Mouse (Mus musculus) Patski (cell line): Measurements from ENCODE around the gene Nhlrc3. TPM values are rescaled to one million over a fixed set of nuclear protein-coding genes. Genes with fewer than 3 reads are reported as not detected.
A peak's percentile ranks its signal among the peaks of the same experiment; 100 is the strongest.

Experiments
- ATAC-seq: fragments of 100-300 bp; one replicate; pipeline ENCODE4 v1.8.0; 2021
- CTCF ChIA-PET: fragments of 350-600 bp; sonication (Branson Sonifier 250); formaldehyde crosslinking; loops from one replicate; lab custom pipeline; 2022; ENCODE audit warnings: inconsistent platforms; lab: Charles Lee
- POLR2A ChIA-PET: fragments of 350-600 bp; sonication (Branson Sonifier 250); formaldehyde crosslinking; loops from one replicate; lab custom pipeline; 2022; ENCODE audit warnings: antibody characterized with exemption, inconsistent platforms; lab: Charles Lee
- DNase-seq: peaks from one replicate; pipeline ENCODE4 v3.0.0-alpha.2; 2011; ENCODE audit warnings: low read depth, low spot score
- H3K27me3 ChIP-seq: fragments of 371-371 bp; one replicate; pipeline ENCODE4 v1.5.1; 2021
- CTCF ChIP-seq: fragments of 100-300 bp; IDR thresholded peaks from one replicate; pipeline ENCODE4 v1.5.1; 2021
- in situ Hi-C: fragments of 300-500 bp; cut with MboI; formaldehyde crosslinking; loops from 3 replicates; pipeline ENCODE4 v1.11.1; 2018; ENCODE audit warnings: low pct_unique_long_range_greater_than_20kb, mixed read lengths
- polyA plus RNA-seq: library from polyadenylated mRNA; unstranded; gene quantifications from one replicate; pipeline ENCODE4 v1.2.3, GENCODE M21; 2021

Nhlrc3 gene
- polyA plus RNA-seq, 1 experiment from 2014 or later = 21.0 TPM

GRCm38 (mm10) chr3:53460106-53460505, 3.0 kb downstream of the Nhlrc3 start:
- H3K27me3 ChIP-seq = no peaks in the 10 kb centered on the region
- DNase-seq (no peak), ATAC-seq (no peak)
- in situ Hi-C loops = no loop called here
- CTCF ChIA-PET = interaction anchor here (2.1 kb wide), 1 partner anchor 11 kb away, joined by 14 read pairs; no protein-coding TSS in a partner anchor
- POLR2A ChIA-PET = no interaction called here
- TF ChIP-seq CTCF = no peak

- ATAC-seq = no peak
- no peak for TF ChIP-seq CTCF
- POLR2A ChIA-PET = interaction anchor here (1.1 kb wide), 1 partner anchor 12 kb away, joined by 3 read pairs; no protein-coding TSS in a partner anchor
- in situ Hi-C loops = no loop called here
- no peak for DNase-seq
- CTCF ChIA-PET = interaction anchor here (1.1 to 1.3 kb wide), 2 partner anchors 9 to 425 kb away, joined by 3 to 8 read pairs; no protein-coding TSS in a partner anchor
- H3K27me3 ChIP-seq = no peaks in the 10 kb centered on the region
Measured at GRCm38 (mm10) chr3:53457750-53458149, 5.4 kb downstream of the Nhlrc3 start.

- in situ Hi-C loops = no loop called here
- no peak for TF ChIP-seq CTCF
- DNase-seq (no peak), ATAC-seq (no peak)
- CTCF ChIA-PET = interaction anchor here (1.5 kb wide), 1 partner anchor 426 kb away, joined by 3 read pairs; no protein-coding TSS in a partner anchor
- H3K27me3 ChIP-seq = no peaks in the 10 kb centered on the region
- POLR2A ChIA-PET = no interaction called here
Measured at GRCm38 (mm10) chr3:53454984-53455383, 8.1 kb downstream of the Nhlrc3 start.

GRCm38 (mm10) chr3:53454561-53454960, 8.6 kb downstream of the Nhlrc3 start:
- no peak for TF ChIP-seq CTCF
- in situ Hi-C loops = no loop called here
- POLR2A ChIA-PET = no interaction called here
- ATAC-seq = no peak
- H3K27me3 ChIP-seq = no peaks in the 10 kb centered on the region
- CTCF ChIA-PET = interaction anchor here (1.5 kb wide), 1 partner anchor 425 kb away, joined by 3 read pairs; no protein-coding TSS in a partner anchor
- DNase-seq = no peak

GRCm38 (mm10) chr3:53454005-53454404, 9.1 kb downstream of the Nhlrc3 start:
- ATAC-seq = no peak
- CTCF ChIA-PET = interaction anchor here (1.5 kb wide), 1 partner anchor 425 kb away, joined by 3 read pairs; no protein-coding TSS in a partner anchor
- H3K27me3 ChIP-seq = no peaks in the 10 kb centered on the region
- no peak for TF ChIP-seq CTCF
- POLR2A ChIA-PET = no interaction called here
- DNase-seq = no peak
- in situ Hi-C loops = no loop called here

GRCm38 (mm10) chr3:53453346-53453745, 9.8 kb downstream of the Nhlrc3 start:
- DNase-seq (no peak), ATAC-seq (no peak)
- ChIA-PET POLR2A (no interaction called here), CTCF (interaction anchor here (1.5 kb wide), 1 partner anchor 424 kb away, joined by 3 read pairs; no protein-coding TSS in a partner anchor)
- in situ Hi-C loops = no loop called here
- no peaks in the 10 kb centered on the region for H3K27me3 ChIP-seq
- TF ChIP-seq CTCF = no peak

GRCm38 (mm10) chr3:53452351-53452750, 10.8 kb downstream of the Nhlrc3 start:
- ChIA-PET CTCF (interaction anchor here (0.8 kb wide), 1 partner anchor 423 kb away, joined by 3 read pairs; no protein-coding TSS in a partner anchor), POLR2A (no interaction called here)
- DNase-seq (no peak), ATAC-seq (no peak)
- TF ChIP-seq CTCF = no peak
- no peaks in the 10 kb centered on the region for H3K27me3 ChIP-seq
- in situ Hi-C loops = no loop called here

- in situ Hi-C loops = no loop called here
- ChIA-PET CTCF (interaction anchor here (1.0 to 1.2 kb wide), 2 partner anchors 42 to 419 kb away, joined by 3 read pairs; no protein-coding TSS in a partner anchor), POLR2A (no interaction called here)
- no peaks in the 10 kb centered on the region for H3K27me3 ChIP-seq
- no peak for DNase-seq
- ATAC-seq = no peak
- TF ChIP-seq CTCF = no peak
Measured at GRCm38 (mm10) chr3:53450666-53451065, 12.5 kb downstream of the Nhlrc3 start.

GRCm38 (mm10) chr3:53448208-53448607, 14.9 kb downstream of the Nhlrc3 start:
- TF ChIP-seq CTCF = peak; percentile 85
- ATAC-seq = peak; percentile 84
- in situ Hi-C loops = loop anchor here (5.0 kb wide), 3 partner anchors 121 to 1191 kb away; no protein-coding TSS in a partner anchor
- ChIA-PET POLR2A (interaction anchor here (1.0 kb wide), 1 partner anchor 407 kb away, joined by 3 read pairs; the partner anchor contains the start of gene Lhfp), CTCF (interaction anchor here (0.7 to 4.0 kb wide), 32 partner anchors 10 to 451 kb away, joined by 3 to 33 read pairs (median 4); partner anchors contain the start of genes Cog6, Lhfp, Nhlrc3 and Proser1)
- DNase-seq = peak; percentile 82
- no peaks in the 10 kb centered on the region for H3K27me3 ChIP-seq

- ChIA-PET POLR2A (no interaction called here), CTCF (interaction anchor here (0.7 to 4.0 kb wide), 7 partner anchors 114 to 429 kb away, joined by 3 to 33 read pairs (median 5); partner anchors contain the start of gene Lhfp)
- DNase-seq (no peak), ATAC-seq (no peak)
- no peak for TF ChIP-seq CTCF
- H3K27me3 ChIP-seq = no peaks in the 10 kb centered on the region
- in situ Hi-C loops = loop anchor here (5.0 kb wide), 3 partner anchors 120 to 1190 kb away; no protein-coding TSS in a partner anchor
Measured at GRCm38 (mm10) chr3:53446801-53447200, 16.3 kb downstream of the Nhlrc3 start.

GRCm38 (mm10) chr3:53445540-53445939, 17.6 kb downstream of the Nhlrc3 start:
- no peaks in the 10 kb centered on the region for H3K27me3 ChIP-seq
- DNase-seq = no peak
- POLR2A ChIA-PET = no interaction called here
- CTCF ChIA-PET = no interaction called here
- in situ Hi-C loops = loop anchor here (5.0 kb wide), 3 partner anchors 118 to 1188 kb away; no protein-coding TSS in a partner anchor
- no peak for TF ChIP-seq CTCF
- no peak for ATAC-seq
